Mouse (Mus musculus): ENCODE results near the gene Nup62. TPM values are rescaled to one million over a fixed set of nuclear protein-coding genes. Genes with fewer than 3 reads are reported as not detected.

Gene Nup62
- total and polyA plus RNA-seq, 2 experiments from 2014 or later: 50.5 to 68.7 TPM

DNA sequence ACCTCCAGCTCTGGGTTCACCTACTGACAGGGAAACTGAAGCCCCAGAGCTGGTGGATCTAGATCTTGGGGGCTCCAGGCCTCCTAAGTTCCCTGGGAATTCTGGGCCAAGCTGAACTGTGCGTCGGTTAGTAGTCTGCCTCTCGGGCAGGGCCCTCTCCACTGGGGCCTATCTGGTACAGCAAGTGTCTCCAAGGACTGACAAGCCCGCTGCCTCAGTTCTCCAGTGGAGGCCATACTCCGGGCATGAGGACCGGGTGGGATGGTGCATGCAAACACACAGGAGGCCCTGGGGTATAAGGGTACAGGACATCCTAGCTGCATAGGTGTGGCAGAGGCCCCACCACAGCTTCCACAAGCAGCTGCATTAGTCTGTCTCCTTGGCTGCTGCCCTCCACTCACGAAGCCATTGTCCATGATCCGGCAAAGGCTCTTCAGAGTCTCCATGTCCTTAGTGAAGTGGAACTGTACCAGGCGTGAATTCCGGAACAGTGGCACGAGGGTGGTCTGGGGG, 48.1 kb downstream of the Nup62 start:
- H3K4me2 ChIP-seq (ENCODE audit: low read depth): no peak overlapping the region
- DNase-seq (no peak), ATAC-seq (no peak)
- no peaks in the 10 kb centered on the region for H3K27me3 ChIP-seq (ENCODE audit: insufficient read depth, low read length)
- peaks cover 52% of the 10 kb centered on the region for H3K36me3 ChIP-seq (ENCODE audit: insufficient read depth)
- TF ChIP-seq CTCF (IDR thresholded peaks at IDR 0.05; ENCODE audit: low read depth): no peak
- no peak overlapping the region for H3K27ac ChIP-seq (ENCODE audit: low read depth, low read length)
- peaks cover 13% of the 10 kb centered on the region for H3K4me1 ChIP-seq (ENCODE audit: insufficient read depth)
- WGBS: 82% methylated on average over 11 of the region's 11 CpGs
- no peak overlapping the region for H3K4me3 ChIP-seq (ENCODE audit: low read depth, low read length)
- H3K9me3 ChIP-seq (ENCODE audit: low read length): no peaks in the 10 kb centered on the region
- H3K9ac ChIP-seq: no peak overlapping the region

DNA sequence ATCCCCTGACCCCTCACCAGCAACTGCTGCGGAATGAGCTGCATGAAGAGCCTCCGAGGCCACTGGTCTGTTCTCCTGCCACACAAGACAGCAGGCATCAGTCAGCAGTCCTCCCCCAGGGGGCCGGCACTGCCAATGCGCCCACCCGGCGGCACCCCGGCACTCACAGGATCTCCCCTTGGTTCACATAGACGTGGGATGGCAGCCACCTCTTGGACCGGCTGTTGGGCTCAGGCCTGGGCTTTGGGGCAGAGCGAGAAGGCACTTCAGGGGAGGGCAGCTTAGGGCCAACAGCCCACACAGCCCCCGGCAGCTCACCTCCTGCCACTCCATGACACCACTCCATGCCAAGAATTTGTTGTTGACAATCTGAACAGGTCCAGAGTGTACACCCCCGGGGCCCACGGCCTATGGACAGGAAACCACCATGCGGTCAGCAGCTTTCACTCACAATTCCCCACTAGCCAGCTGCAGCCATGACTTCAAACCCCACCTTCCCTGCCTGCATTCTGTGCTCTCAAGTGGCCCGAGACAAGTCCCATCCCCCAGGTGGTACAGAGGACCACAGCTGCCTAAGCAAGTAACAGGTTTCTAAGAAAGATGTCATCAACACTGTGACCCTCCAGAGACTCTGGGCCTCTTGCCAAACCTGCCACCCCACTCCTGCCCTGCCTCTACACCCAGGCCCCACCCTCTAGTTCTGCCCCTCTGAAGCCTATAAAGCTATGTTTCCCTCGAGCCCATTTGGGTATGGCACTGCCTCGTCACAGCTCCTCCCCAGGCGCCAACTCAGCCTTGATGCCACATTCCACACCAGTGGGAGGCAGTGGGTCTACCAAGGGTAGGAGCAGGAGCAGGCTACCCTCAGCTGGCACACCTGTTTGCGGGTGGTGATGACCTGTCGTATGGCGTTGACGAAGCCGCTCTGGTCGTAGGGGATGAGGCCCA, 49.0 kb downstream of the Nup62 start:
- no peak overlapping the region for H3K4me3 ChIP-seq (ENCODE audit: low read depth, low read length)
- no peak overlapping the region for H3K9ac ChIP-seq
- H3K36me3 ChIP-seq (ENCODE audit: insufficient read depth): peaks cover 45% of the 10 kb centered on the region
- H3K9me3 ChIP-seq (ENCODE audit: low read length): no peaks in the 10 kb centered on the region
- no peak overlapping the region for H3K4me2 ChIP-seq (ENCODE audit: low read depth)
- H3K27ac ChIP-seq (ENCODE audit: low read depth, low read length): no peak overlapping the region
- 78% methylated on average over 24 of the region's 24 CpGs for WGBS
- ATAC-seq (no peak), DNase-seq (no peak)
- H3K27me3 ChIP-seq (ENCODE audit: insufficient read depth, low read length): no peaks in the 10 kb centered on the region
- H3K4me1 ChIP-seq (ENCODE audit: insufficient read depth): peaks cover 13% of the 10 kb centered on the region
- no peak for TF ChIP-seq CTCF (IDR thresholded peaks at IDR 0.05; ENCODE audit: low read depth)

DNA sequence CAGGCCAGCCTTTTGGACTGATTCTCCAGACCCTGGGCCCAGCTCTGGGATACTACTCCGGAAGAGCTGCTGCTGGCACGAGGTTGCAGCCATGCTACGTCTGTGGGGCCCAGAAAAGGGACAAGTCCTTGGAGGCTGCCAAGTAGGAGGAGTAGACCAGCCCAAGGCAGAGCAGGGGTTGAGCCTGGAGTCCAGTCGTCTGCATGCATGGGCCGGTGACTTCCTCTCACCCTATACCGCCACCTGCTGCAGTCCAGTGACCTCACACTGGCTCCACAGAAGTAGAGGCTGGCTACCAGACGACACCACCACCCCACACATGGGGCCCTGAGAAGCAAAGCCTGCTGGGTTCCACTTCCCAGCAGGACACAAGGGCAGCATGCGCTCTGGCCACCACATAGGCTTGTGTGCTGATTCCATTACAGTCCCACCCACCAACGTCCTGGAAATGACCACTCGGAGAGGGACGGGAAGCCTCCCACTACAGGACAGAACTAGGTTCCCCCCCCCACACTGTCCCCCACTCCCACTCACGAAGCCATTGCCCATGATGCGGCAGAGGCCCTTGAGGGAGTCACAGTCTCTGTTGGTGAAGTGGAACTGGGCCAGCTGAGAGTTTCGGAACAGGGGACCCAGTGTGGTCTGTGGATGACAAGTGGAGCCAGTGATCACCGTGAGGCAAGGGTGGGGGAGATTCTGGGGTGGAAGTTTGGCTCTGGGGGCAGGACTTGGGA, 50.6 kb downstream of the Nup62 start:
- 0 out of 2 replicates have a peak overlapping the region, but pooled peaks have one; percentile 82 for H3K4me3 ChIP-seq (ENCODE audit: low read depth, low read length)
- peaks cover 18% of the 10 kb centered on the region for H3K4me1 ChIP-seq (ENCODE audit: insufficient read depth)
- no peak for DNase-seq
- whole genome bisulfite sequencing: 35% methylated on average over 15 of the region's 15 CpGs
- no peak overlapping the region; the same call in 1 of the 2 replicates for H3K9ac ChIP-seq
- H3K9me3 ChIP-seq (ENCODE audit: low read length): no peaks in the 10 kb centered on the region
- H3K36me3 ChIP-seq (ENCODE audit: insufficient read depth): peaks cover 44% of the 10 kb centered on the region
- no peak overlapping the region for H3K27ac ChIP-seq (ENCODE audit: low read depth, low read length)
- H3K4me2 ChIP-seq (ENCODE audit: low read depth): peak overlapping the region; percentile 80
- no peak for TF ChIP-seq CTCF (IDR thresholded peaks at IDR 0.05; ENCODE audit: low read depth)
- ATAC-seq: no peak
- no peaks in the 10 kb centered on the region for H3K27me3 ChIP-seq (ENCODE audit: insufficient read depth, low read length)

DNA sequence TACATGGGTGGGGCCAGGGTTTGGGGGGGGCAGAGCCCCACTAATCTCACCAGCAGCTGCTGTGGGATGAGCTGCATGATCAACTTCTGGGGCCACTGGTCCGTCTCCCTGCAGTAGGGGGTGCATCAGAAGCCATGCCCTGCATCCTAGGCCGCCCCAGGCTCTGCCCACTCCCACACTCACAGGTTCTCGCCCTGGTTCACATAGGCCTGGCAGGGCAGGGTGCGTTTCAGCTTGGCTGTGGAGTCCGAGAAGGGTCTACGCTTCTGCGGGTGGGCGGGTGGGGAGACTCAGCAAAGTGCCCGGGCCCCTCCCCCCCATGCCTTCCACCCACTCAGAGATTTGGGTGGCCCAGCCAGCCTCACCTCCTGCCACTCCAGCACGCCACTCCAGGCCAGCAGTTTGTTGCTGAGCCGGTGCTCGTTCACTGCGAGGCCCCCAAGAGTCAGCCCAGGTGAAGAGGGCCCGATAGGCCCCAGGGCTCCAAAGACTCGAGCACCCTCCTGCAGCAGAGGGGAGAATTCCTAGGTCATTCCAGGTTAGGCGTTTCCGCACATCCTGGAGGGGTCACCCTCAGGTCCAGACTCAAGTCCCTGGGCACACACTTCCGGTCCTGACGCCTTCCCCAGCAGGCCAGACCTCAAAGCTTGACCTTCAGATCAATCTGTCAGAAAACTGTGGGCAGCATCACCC, 51.3 kb downstream of the Nup62 start:
- Histone ChIP-seq H3K4me2 (ENCODE audit: low read depth) (peak overlapping the region; percentile 80), H3K4me1 (ENCODE audit: insufficient read depth) (peaks cover 18% of the 10 kb centered on the region), H3K9me3 (ENCODE audit: low read length) (no peaks in the 10 kb centered on the region), H3K36me3 (ENCODE audit: insufficient read depth) (peaks cover 36% of the 10 kb centered on the region), H3K4me3 (ENCODE audit: low read depth, low read length) (peak overlapping the region; percentile 82), H3K27me3 (ENCODE audit: insufficient read depth, low read length) (no peaks in the 10 kb centered on the region), H3K9ac (peak overlapping the region; percentile 99), H3K27ac (ENCODE audit: low read depth, low read length) (peak overlapping the region; percentile 15; the same call in 1 of the 2 replicates)
- ATAC-seq: no peak
- no peak for TF ChIP-seq CTCF (IDR thresholded peaks at IDR 0.05; ENCODE audit: low read depth)
- DNase-seq: no peak
- 63% methylated on average over 19 of the region's 19 CpGs for WGBS

DNA sequence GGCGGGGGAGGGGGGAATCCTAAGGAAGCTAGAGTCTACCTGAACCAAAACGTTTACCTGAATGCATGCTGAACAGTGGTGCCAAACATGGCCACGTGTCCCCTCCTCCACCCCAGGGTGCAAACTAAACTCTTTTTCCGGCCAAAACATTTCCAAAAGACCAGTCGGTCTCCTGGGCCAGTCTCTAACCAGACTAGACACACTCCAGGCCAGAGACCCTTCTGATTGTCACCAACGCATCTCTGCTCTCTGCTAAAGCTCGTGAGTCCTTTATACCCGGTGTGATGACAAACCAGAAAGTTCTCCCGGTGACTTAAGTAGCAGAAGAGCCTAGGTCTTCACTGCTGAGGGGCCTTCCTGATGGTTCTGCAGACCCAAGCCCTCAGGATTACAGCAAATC, 51.9 kb downstream of the Nup62 start:
- ATAC-seq (no peak), DNase-seq (no peak)
- TF ChIP-seq CTCF (IDR thresholded peaks at IDR 0.05; ENCODE audit: low read depth): no peak
- Histone ChIP-seq H3K9ac (peak overlapping the region; percentile 99), H3K4me2 (ENCODE audit: low read depth) (peak overlapping the region; percentile 80), H3K4me3 (ENCODE audit: low read depth, low read length) (peak overlapping the region; percentile 82), H3K9me3 (ENCODE audit: low read length) (no peaks in the 10 kb centered on the region), H3K4me1 (ENCODE audit: insufficient read depth) (peaks cover 18% of the 10 kb centered on the region), H3K27ac (ENCODE audit: low read depth, low read length) (0 out of 2 replicates have a peak overlapping the region, but pooled peaks have one; percentile 9), H3K27me3 (ENCODE audit: insufficient read depth, low read length) (no peaks in the 10 kb centered on the region), H3K36me3 (ENCODE audit: insufficient read depth) (peaks cover 30% of the 10 kb centered on the region)
- 38% methylated on average over 9 of the region's 9 CpGs for WGBS

DNA sequence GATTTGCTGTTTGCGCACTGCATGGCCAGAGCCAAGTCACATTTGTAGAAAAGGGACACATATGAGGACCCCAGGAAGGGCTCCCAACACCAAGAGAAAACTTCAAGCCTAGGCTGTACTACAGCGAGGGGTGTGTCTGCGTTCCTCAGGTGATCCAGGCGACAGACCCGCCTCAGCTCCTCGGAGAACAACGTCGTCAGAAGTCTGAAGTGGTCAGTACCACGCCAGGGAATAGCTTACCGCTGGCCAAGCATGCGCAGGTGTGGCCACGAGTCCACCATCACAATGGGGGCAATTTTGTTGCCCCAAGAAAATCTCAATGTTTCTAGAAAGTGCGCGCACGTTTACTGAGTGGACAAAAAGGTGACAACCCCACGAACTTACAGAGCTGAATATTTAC, 52.6 kb downstream of the Nup62 start:
- H3K4me1 ChIP-seq (ENCODE audit: insufficient read depth): peaks cover 18% of the 10 kb centered on the region
- 3% methylated on average over 16 of the region's 16 CpGs for WGBS
- H3K27me3 ChIP-seq (ENCODE audit: insufficient read depth, low read length): no peaks in the 10 kb centered on the region
- peaks cover 23% of the 10 kb centered on the region for H3K36me3 ChIP-seq (ENCODE audit: insufficient read depth)
- H3K27ac ChIP-seq (ENCODE audit: low read depth, low read length): peak overlapping the region; percentile 96
- DNase-seq: no peak
- peak overlapping the region; percentile 80 for H3K4me2 ChIP-seq (ENCODE audit: low read depth)
- ATAC-seq: no peak
- no peaks in the 10 kb centered on the region for H3K9me3 ChIP-seq (ENCODE audit: low read length)
- H3K4me3 ChIP-seq (ENCODE audit: low read depth, low read length): peak overlapping the region; percentile 82
- TF ChIP-seq CTCF (IDR thresholded peaks at IDR 0.05; ENCODE audit: low read depth): no peak
- H3K9ac ChIP-seq: peak overlapping the region; percentile 99

Measured in forebrain, postnatal 0 days (tissue).